Mouse (Mus musculus): ENCODE results near the gene Wscd2. TPM values are rescaled to one million over a fixed set of nuclear protein-coding genes. Genes with fewer than 3 reads are reported as not detected.

Wscd2 gene
- polyA plus RNA-seq, 1 experiment from 2014 or later, result 4.5 TPM

- H3K4me2 ChIP-seq, result no peak overlapping the region
- WGBS, result 84% methylated on average over 4 of the region's 4 CpGs
- H3K4me1 ChIP-seq, result peaks cover 33% of the 10 kb centered on the region
- H3K9ac ChIP-seq, result no peak overlapping the region
- no peaks in the 10 kb centered on the region for H3K36me3 ChIP-seq
- H3K27ac ChIP-seq, result no peak overlapping the region
- H3K4me3 ChIP-seq (replicated peaks), result no peak overlapping the region
- no peaks in the 10 kb centered on the region for H3K9me3 ChIP-seq (replicated peaks)
- H3K27me3 ChIP-seq, result peaks cover 3% of the 10 kb centered on the region; the same call in 1 of the 2 replicates
- no peak for ATAC-seq (replicated peaks; ENCODE audit: low FRiP score)
Measured at GRCm38 (mm10) chr5:113625068-113625467, 134.9 kb downstream of the Wscd2 start.

GRCm38 (mm10) chr5:113626352-113626751 lies 136.2 kb downstream of the Wscd2 start:
- Histone ChIP-seq H3K27me3 (peaks cover 3% of the 10 kb centered on the region; the same call in 1 of the 2 replicates), H3K9ac (no peak overlapping the region), H3K4me2 (no peak overlapping the region), H3K4me3 (replicated peaks) (no peak overlapping the region), H3K4me1 (peaks cover 44% of the 10 kb centered on the region), H3K36me3 (no peaks in the 10 kb centered on the region), H3K27ac (no peak overlapping the region), H3K9me3 (replicated peaks) (no peaks in the 10 kb centered on the region)
- no peak for ATAC-seq (replicated peaks; ENCODE audit: low FRiP score)
- WGBS, result 77% methylated on average over 8 of the region's 8 CpGs

- peaks cover 44% of the 10 kb centered on the region for H3K4me1 ChIP-seq
- H3K9ac ChIP-seq, result no peak overlapping the region
- H3K27ac ChIP-seq, result no peak overlapping the region
- no peak overlapping the region for H3K4me2 ChIP-seq
- H3K4me3 ChIP-seq (replicated peaks), result no peak overlapping the region
- H3K9me3 ChIP-seq (replicated peaks), result no peaks in the 10 kb centered on the region
- H3K27me3 ChIP-seq, result peaks cover 3% of the 10 kb centered on the region; the same call in 1 of the 2 replicates
- no peak for ATAC-seq (replicated peaks; ENCODE audit: low FRiP score)
- 88% methylated on average over 5 of the region's 5 CpGs for WGBS
- no peaks in the 10 kb centered on the region for H3K36me3 ChIP-seq
Measured at GRCm38 (mm10) chr5:113626991-113627390, 136.9 kb downstream of the Wscd2 start.

- WGBS, result 27% methylated on average over 11 of the region's 11 CpGs
- H3K27me3 ChIP-seq, result peaks cover 3% of the 10 kb centered on the region; the same call in 1 of the 2 replicates
- H3K4me1 ChIP-seq, result peaks cover 53% of the 10 kb centered on the region
- no peak overlapping the region for H3K4me2 ChIP-seq
- no peak overlapping the region for H3K4me3 ChIP-seq (replicated peaks)
- ATAC-seq (replicated peaks; ENCODE audit: low FRiP score), result peak; percentile 41; the same call in 1 of the 2 replicates
- no peaks in the 10 kb centered on the region for H3K36me3 ChIP-seq
- peak overlapping the region; percentile 33; the same call in 1 of the 2 replicates for H3K27ac ChIP-seq
- H3K9ac ChIP-seq, result no peak overlapping the region
- no peaks in the 10 kb centered on the region for H3K9me3 ChIP-seq (replicated peaks)
Measured at GRCm38 (mm10) chr5:113627820-113628437, 137.8 kb downstream of the Wscd2 start.

- Histone ChIP-seq H3K4me1 (peaks cover 63% of the 10 kb centered on the region), H3K27ac (no peak overlapping the region), H3K9me3 (replicated peaks) (no peaks in the 10 kb centered on the region), H3K27me3 (peaks cover 3% of the 10 kb centered on the region; the same call in 1 of the 2 replicates), H3K36me3 (no peaks in the 10 kb centered on the region), H3K9ac (no peak overlapping the region), H3K4me3 (replicated peaks) (no peak overlapping the region), H3K4me2 (no peak overlapping the region)
- WGBS, result 83% methylated on average over 3 of the region's 3 CpGs
- ATAC-seq (replicated peaks; ENCODE audit: low FRiP score), result no peak
Measured at GRCm38 (mm10) chr5:113629248-113629647, 139.1 kb downstream of the Wscd2 start.

GRCm38 (mm10) chr5:113630116-113630515 lies 140.0 kb downstream of the Wscd2 start:
- 42% methylated on average over 10 of the region's 10 CpGs for WGBS
- no peak overlapping the region for H3K9ac ChIP-seq
- H3K9me3 ChIP-seq (replicated peaks), result no peaks in the 10 kb centered on the region
- no peak overlapping the region for H3K4me2 ChIP-seq
- peaks cover 71% of the 10 kb centered on the region for H3K4me1 ChIP-seq
- ATAC-seq (replicated peaks; ENCODE audit: low FRiP score), result no peak; the same call in 1 of the 2 replicates
- no peaks in the 10 kb centered on the region for H3K36me3 ChIP-seq
- H3K27ac ChIP-seq, result no peak overlapping the region
- H3K27me3 ChIP-seq, result peaks cover 3% of the 10 kb centered on the region; the same call in 1 of the 2 replicates
- no peak overlapping the region for H3K4me3 ChIP-seq (replicated peaks)

GRCm38 (mm10) chr5:113633037-113633714 lies 143.0 kb downstream of the Wscd2 start:
- Histone ChIP-seq H3K4me2 (0 out of 2 replicates have a peak overlapping the region, but pooled peaks have one; percentile 7), H3K4me3 (replicated peaks) (no peak overlapping the region), H3K36me3 (no peaks in the 10 kb centered on the region), H3K4me1 (peaks cover 79% of the 10 kb centered on the region), H3K27ac (peak overlapping the region; percentile 49), H3K9me3 (replicated peaks) (no peaks in the 10 kb centered on the region), H3K27me3 (no peaks in the 10 kb centered on the region), H3K9ac (no peak overlapping the region)
- 9% methylated on average over 9 of the region's 9 CpGs for WGBS
- ATAC-seq (replicated peaks; ENCODE audit: low FRiP score), result no peak

GRCm38 (mm10) chr5:113634024-113634651 lies 144.0 kb downstream of the Wscd2 start:
- H3K36me3 ChIP-seq, result no peaks in the 10 kb centered on the region
- 20% methylated on average over 13 of the region's 13 CpGs for WGBS
- no peaks in the 10 kb centered on the region for H3K9me3 ChIP-seq (replicated peaks)
- no peak overlapping the region for H3K4me3 ChIP-seq (replicated peaks)
- H3K4me1 ChIP-seq, result peaks cover 70% of the 10 kb centered on the region
- no peak overlapping the region for H3K9ac ChIP-seq
- H3K4me2 ChIP-seq, result 0 out of 2 replicates have a peak overlapping the region, but pooled peaks have one; percentile 11
- ATAC-seq (replicated peaks; ENCODE audit: low FRiP score), result peak; percentile 61
- peak overlapping the region; percentile 49 for H3K27ac ChIP-seq
- no peaks in the 10 kb centered on the region for H3K27me3 ChIP-seq

- Histone ChIP-seq H3K4me3 (replicated peaks) (no peak overlapping the region), H3K27ac (0 out of 2 replicates have a peak overlapping the region, but pooled peaks have one; percentile 1), H3K9ac (no peak overlapping the region), H3K4me2 (no peak overlapping the region), H3K27me3 (no peaks in the 10 kb centered on the region), H3K9me3 (replicated peaks) (no peaks in the 10 kb centered on the region), H3K4me1 (peaks cover 71% of the 10 kb centered on the region), H3K36me3 (no peaks in the 10 kb centered on the region)
- ATAC-seq (replicated peaks; ENCODE audit: low FRiP score), result no peak
- WGBS, result 78% methylated on average over 7 of the region's 7 CpGs
Measured at GRCm38 (mm10) chr5:113634887-113635610, 144.9 kb downstream of the Wscd2 start.

GRCm38 (mm10) chr5:113635861-113636565 lies 145.9 kb downstream of the Wscd2 start:
- WGBS, result 74% methylated on average over 15 of the region's 15 CpGs
- H3K27me3 ChIP-seq, result no peaks in the 10 kb centered on the region
- H3K9ac ChIP-seq, result no peak overlapping the region
- no peak overlapping the region for H3K4me3 ChIP-seq (replicated peaks)
- no peaks in the 10 kb centered on the region for H3K36me3 ChIP-seq
- no peak overlapping the region for H3K4me2 ChIP-seq
- no peak overlapping the region for H3K27ac ChIP-seq
- H3K4me1 ChIP-seq, result peaks cover 65% of the 10 kb centered on the region
- H3K9me3 ChIP-seq (replicated peaks), result no peaks in the 10 kb centered on the region
- ATAC-seq (replicated peaks; ENCODE audit: low FRiP score), result no peak

- no peak overlapping the region for H3K4me2 ChIP-seq
- ATAC-seq (replicated peaks; ENCODE audit: low FRiP score), result no peak
- H3K4me3 ChIP-seq (replicated peaks), result no peak overlapping the region
- H3K27ac ChIP-seq, result no peak overlapping the region
- no peaks in the 10 kb centered on the region for H3K27me3 ChIP-seq
- H3K36me3 ChIP-seq, result no peaks in the 10 kb centered on the region
- H3K9ac ChIP-seq, result no peak overlapping the region
- no peaks in the 10 kb centered on the region for H3K9me3 ChIP-seq (replicated peaks)
- peaks cover 61% of the 10 kb centered on the region for H3K4me1 ChIP-seq
- WGBS, result 72% methylated on average over 4 of the region's 4 CpGs
Measured at GRCm38 (mm10) chr5:113637631-113638030, 147.5 kb downstream of the Wscd2 start.
